Mouse (Mus musculus) T-helper 1 cell (primary cell): ENCODE data around the gene Krtap9-5.

Experiments
- in situ Hi-C: fragments of 300-600 bp; cut with MboI, MseI; formaldehyde crosslinking; loops from one replicate; pipeline ENCODE4 v1.15.1; 2025; ENCODE audit warnings: high pct_unique_total_duplicates

The Krtap9-5 gene

DNA sequence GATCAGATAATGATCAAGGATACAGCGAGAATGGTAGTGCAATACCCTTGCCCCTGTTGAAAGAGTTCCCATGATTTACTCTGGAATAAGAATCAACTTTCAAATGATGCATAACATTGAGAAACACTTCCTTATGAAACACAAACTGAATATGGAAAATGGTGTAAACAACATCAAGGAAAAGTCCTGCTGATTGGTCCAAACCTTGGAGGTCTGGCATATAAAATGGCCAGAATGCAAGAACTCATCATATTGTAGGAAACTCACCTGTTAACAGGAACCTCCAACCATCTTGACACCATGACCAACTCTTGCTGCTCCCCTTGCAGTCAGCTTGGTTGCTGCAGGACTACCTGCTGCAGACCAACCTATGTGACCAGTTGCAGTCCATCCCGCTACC lies at the start of gene Krtap9-5:
TSS of gene Krtap9-5 (plus strand) at position 301 of the 400 bp plus-strand sequence.
- in situ Hi-C loops = no loop called here

DNA sequence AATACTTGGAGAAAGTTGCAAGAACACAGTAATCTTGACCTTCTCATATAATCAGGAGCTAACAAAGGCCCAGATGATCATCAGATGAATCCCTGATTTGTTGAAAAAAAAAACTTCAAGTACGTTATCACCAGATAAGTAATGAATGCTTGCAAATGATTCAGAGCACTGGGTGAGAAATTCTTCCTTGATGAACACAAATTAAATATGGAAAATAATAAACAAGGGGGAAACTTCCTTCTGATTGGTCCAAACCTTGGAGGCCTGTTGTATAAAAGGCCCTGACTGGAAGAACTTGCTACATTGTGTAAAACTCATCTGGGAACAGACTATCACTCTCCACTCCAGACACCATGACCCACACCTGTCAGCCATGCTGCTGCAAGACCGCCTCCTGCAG lies 40.7 kb upstream of the Krtap9-5 start, which contains the start of gene Krtap31-1:
TSS of gene Krtap31-1 (plus strand) at position 301 of the 400 bp plus-strand sequence.
- in situ Hi-C loops = no loop called here

DNA sequence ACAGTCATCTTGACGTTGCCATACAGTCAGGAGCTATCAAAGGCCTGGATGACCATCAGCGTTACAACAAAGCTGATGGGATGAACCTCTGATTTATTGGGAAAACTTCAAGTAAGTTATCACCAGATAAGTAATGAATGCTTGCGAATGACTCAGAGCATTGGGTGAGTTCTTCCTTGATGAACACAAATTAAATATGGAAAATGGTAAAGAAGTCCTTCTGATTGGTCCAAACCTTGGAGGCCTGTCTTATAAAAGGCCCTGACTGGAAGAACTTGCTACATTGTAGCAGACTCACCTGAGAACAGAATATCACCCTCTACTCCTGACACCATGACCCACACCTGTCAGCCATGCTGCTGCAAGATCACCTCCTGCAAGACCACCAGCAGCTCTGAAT lies 33.8 kb upstream of the Krtap9-5 start, which contains the start of gene Gm11565:
TSS of gene Gm11565 (plus strand) at position 301 of the 400 bp plus-strand sequence.
- in situ Hi-C loops = no loop called here

DNA sequence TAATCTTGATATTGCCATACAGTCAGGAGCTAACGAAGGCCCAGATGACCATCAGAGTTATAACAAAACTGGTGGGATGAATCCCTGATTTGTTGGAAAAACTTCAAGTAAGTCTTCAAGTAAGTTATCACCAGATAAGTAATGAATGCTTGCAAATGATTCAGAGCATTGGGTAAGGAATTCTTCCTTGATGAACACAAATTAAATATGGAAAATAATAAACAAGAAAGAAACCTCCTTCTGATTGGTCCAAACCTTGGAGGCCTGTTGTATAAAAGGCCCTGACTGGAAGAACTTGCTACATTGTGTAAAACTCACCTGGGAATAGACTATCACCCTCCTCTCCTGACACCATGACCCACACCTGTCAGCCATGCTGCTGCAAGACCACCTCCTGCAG lies 12.3 kb upstream of the Krtap9-5 start, which contains the start of gene Krtap31-2:
TSS of gene Krtap31-2 (plus strand) at position 301 of the 400 bp plus-strand sequence.
- in situ Hi-C loops = no loop called here

DNA sequence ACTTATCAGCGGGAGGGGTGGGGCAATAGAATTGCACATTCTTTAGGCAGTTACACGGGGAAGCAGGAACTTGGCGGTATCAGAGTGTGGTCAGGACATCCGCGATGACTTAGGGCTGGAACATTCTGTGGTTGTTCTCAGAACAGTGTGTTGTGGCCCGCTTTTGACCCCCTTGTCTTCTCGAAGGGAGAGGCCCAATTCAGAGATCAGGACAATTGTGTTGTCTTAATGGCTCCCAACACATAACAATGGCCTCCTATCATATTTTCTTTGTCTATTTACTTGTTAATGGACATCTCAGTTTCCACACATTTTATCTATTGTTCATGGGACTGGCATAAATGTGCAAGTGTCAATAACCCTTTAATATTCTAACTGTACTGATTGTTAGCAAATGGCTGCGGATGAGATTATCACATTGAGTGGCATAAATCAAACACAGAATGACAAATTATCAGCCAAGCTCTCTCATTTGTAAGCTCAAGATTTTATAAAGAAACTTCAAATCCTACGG lies 10.5 kb upstream of the Krtap9-5 start:
- in situ Hi-C loops = no loop called here

DNA sequence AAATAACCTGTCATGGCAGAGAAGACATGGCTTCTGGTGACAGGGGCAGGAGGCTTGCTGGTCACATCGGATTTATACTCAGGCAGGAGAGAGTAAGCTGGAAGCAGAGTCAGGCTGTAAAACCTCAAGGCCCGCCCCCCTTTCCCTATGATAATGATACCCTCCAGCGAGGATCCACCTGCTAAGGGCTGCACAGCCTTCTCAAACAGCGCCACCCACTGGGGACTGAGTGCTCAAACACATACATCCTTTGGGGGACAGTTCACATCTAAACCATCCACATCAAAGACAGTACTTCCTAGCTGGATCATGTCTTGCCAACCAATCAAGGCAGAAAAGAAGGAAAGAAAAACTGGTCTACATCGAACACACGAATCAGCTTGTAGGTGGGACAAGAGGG lies 15.9 kb downstream of the Krtap9-5 start:
- in situ Hi-C loops = no loop called here

DNA sequence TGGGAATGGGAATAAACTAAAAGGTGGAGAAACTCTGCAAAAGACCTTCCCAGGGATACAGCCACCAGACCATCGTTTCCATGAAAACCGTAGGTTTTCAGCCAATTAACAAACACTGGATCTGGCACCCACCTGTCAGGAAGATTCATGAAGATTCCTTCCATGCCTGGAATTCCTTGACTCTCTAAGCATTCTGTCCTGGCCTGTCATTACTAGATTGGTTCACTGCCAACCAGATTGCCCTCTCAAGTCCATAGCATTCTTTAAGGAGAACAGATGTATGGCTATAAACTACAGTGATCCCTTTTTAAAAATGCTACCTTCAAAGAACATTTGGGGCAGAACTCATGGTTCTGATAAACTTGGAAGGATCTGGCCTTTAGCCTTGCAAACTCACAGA lies 17.7 kb downstream of the Krtap9-5 start:
- in situ Hi-C loops = no loop called here

DNA sequence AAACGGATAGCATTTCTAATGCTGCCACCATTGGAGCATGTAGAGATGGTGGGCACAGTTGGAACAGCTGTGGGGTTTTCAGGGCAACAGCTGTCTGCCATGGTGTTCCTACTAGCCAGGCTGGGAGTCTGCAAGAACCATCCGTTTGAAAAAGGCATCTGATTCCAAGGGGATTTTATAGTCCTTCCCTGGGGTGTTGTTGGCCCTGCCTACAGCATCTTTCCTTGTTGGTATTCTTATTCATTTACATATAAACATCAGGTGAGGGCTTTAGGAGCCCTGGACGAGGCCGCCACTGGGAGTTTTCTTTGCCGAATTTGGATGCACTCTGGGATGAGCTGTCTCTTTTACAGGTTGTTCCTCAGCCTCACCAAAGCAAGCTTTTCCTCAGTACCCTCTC lies 30.7 kb downstream of the Krtap9-5 start, which contains the start of gene Krtap29-1:
TSS of gene Krtap29-1 (minus strand) at position 101 of the 400 bp plus-strand sequence.
- in situ Hi-C loops = no loop called here

DNA sequence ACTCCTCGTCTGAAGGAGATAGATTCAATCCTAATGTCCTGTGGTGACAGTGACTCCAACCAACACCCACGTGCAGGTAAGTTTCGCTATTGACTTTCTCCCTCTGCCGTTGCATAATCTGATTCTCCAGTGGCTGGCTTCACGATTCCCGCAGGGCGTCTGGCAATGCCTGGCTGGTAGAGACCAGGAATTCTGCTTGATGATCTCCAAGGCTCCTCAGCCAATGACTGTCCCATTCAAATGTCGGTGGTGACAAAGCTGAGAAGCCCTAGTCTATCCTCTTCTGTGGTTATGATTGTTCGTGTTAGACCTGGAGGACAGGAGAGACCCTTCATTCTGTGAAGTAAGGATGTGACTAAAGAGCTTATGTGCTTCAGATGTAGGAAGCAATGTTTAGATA lies 34.5 kb downstream of the Krtap9-5 start:
- in situ Hi-C loops = no loop called here

DNA sequence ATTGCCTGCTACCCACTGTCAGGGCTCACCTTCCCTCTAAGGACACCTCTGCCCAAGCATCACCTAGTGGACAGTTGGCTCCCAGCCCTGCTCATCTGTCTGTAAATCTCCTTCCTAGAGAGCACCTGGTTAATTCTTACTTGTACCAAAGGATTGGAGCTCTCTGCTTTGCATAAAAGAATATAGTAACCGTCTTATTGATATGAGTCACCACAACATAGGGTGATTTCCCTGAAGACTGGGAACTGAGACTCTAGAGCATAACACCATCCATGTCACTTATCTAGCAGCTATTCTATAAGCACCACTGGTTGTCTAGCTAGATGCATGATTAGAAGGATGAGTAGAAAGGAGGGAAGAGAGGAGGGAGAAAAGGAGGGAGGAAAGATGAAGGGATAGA lies 35.2 kb downstream of the Krtap9-5 start:
- in situ Hi-C loops = no loop called here

DNA sequence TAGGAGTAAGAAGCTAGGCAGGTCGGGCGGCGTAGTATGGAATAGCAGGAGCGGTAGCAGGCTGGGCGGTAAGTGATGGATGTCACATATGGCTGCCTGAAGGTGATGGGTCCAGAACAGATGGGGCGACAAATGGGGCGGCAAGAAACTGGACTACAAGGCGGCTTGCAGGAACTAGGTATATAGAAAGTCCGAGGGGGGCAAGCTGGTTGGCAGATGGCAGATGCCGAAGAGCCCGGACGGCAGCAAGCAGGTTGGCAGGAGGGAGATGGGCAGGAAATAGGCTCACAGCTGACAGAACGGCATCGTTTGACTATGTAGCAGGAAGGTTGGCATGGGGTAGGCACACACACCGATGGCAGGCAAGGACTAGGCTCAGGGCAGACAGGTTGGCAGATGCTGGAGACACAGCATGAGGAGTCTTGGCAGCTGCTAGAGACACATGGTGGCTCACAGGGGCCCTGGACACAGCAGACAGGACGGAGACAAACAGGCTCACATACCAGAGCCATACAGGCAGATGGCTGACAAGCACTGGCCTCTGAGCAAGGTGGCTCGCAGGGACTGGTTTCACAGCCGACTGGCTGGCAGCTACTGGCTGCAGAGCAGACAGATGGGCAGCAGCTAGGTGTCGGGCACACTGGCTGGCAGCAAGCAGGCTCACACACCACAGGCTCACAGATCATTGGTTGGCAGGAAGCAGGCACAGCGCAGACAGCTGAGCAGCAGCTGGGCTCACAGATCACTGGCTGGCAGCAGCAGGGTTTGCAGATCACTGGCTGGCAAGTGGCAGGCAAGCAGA lies 37.2 kb downstream of the Krtap9-5 start:
- in situ Hi-C loops = no loop called here

DNA sequence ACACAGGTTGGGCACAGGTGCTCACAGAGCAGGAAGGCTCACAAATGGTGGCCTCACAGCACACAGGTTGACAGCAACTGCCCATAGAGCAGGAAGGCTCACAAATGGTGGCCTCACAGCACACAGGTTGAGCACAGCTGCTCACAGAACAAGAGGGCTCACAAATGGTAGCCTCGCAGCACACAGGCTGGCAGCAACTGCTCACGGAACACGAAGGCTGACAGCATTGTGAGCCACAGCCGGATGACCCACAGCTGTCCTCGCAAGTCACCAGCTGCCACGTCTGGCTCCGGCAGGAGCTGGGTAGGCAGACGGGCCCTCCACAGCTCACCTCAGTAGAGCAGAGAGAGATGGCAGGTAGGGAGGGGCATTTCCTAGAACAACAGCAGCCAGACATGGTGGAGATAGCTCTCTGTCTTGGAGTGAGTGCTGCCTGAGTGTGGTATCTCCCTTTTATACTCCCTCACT lies 37.9 kb downstream of the Krtap9-5 start, which contains the start of gene Krtap16-1:
TSS of gene Krtap16-1 (minus strand) at position 418 of the 468 bp plus-strand sequence.
- in situ Hi-C loops = no loop called here

DNA sequence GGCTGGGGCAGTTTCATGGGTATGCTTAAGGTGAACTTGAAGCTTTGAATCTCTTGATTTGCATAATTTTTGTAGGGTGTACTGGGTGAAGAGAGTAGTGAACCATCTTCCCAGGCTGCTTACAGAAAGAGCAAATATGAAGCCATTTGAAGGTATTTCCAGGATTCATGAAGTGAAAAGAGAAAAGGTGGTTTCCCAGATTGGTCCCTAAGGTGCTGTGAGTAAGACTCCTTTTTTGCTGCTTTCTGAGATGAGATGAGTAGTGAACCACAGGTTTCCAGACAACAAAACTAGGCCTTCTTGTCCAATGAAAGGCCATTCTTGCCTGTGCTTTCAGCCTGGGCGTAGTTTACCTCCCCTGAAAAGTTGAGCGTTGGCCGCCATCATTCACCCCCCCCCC lies 40.3 kb downstream of the Krtap9-5 start:
- in situ Hi-C loops = no loop called here

DNA sequence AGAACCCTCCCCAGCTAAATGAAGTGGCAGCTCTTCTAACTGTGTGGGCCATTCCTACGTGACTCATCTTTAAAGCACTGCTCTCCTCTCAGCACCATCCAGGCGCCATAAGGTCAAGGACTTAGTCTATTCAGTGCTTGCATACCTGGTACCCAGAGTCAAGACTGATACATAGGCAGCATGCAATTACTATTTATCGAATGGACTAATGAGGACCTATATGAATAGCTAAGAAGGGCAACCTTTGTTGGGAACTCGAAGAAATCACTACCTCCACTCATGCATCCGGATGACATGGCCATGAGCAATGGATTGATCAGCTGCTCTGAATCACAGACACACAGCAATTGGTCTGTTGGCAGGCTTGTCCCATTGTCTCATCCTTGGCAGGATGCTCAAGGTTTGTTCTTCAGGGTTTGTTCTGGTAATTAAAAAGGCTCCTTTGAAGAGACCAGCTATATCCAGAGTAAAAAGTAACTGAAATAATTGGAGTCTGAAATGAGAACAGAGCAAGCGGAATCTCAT lies 41.7 kb downstream of the Krtap9-5 start:
- in situ Hi-C loops = no loop called here

DNA sequence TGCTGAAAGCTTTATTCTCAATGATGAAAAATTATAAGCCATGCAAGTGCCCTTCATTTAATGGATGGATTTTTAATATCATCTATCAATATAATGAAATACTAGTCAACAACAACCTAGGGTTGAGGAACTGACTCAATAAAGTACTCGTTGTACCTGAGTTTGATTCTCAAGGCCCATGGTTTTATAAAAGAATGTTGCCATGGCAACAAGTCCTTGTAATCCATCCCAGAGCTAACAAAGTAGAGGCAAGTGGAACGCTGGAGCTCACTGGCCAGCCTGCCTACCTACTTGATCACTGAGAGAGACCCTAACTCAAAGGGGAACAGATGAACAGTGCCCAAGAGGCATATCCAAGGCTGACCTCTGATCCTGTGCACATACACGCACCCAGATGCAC lies 42.3 kb downstream of the Krtap9-5 start:
- in situ Hi-C loops = no loop called here

DNA sequence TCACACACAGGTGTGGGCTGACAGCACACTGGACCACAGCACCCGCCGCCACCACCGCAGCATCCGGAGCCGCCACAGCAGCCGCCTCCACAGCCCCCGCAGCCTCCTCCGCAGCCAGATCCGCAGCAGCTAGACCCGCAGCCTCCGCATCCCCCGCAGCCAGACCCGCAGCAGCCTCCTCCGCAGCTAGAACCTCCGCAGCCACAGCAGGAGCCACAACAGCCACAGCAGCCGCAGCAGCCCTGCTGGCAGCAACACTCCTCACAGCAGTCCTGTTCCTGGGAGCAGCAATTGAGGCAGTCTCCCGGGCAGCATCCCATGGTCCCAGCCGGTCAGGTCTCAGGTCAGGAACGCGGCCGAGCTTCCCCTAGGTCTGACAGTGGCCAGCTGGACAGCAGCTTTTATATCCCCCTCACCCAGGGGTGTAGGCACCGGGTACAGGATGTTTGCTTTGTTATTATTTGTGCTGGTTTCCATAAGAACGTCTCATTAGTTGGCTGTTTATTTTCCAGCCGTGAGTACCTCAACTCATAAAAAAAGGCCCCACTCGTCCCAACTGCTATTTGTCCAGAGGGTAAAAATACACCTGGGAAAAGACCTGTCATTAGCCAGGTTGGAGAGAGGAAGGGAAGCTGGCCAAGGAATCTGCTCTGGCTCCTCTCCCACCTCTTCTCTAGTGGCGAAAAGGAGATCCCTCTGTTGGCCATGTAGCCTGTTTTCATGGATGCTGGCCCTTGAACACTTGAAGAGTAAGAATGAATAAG lies 45.5 kb downstream of the Krtap9-5 start, which contains the start of gene Krtap17-1:
TSS of gene Krtap17-1 (minus strand) at position 375 of the 764 bp plus-strand sequence.
- in situ Hi-C loops = no loop called here

DNA sequence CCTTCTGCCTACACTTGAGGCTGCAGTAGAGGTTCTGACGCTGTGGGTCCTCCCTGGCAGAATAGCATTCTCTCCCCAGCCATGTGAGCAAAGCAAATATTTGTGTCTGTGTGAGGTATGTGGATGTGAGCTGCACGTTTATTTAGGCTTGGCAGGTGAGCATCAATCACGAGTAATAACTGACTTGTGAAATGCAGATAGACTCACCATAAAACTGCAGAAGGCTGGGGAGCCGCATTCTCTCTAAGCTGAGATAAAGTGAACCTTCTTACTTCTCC lies 46.0 kb downstream of the Krtap9-5 start:
- in situ Hi-C loops = no loop called here

DNA sequence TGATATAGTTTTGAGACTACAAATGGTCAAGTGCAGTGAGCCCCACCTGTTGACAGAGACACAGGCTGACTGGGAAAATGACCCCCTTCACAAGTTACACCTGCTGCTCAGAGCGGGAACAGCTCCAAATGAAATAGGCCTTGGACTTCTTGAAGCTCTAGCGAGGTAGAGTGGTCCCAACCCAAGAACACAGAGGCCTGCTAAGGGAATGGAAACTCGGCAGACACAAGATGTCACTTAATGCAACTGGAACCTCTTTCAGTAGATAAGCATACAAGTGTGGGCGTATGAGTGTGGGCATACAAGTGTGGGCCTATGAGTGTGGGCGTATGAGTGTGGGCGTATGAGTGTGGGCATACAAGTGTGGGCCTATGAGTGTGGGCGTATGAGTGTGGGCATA lies 50.8 kb downstream of the Krtap9-5 start:
- in situ Hi-C loops = no loop called here
